Comparison of ENCODE assay signal across 8 mouse cellular contexts in genomic region chr7:29316976-29317375, GRCm38 (mm10). TPM values are rescaled to one million over a fixed set of nuclear protein-coding genes. Genes with fewer than 3 reads are reported as not detected.
DNase-seq lines count a peak whose midpoint lies in the region; ATAC-seq and TF ChIP-seq lines count a peak whose summit lies in the region.
"Had no signal": no experiment of that assay in that cellular context is flagged by ENCODE, and none has a peak within 500 bp of the region (broad histone marks: within the 10 kb centered on the region; RNA-seq: fewer than 3 reads in every experiment).

No protein-coding gene starts in this region.

- H3K4me3 ChIP-seq in ES-E14 (ENCODE audit: insufficient read depth in 1 of 2, low read depth in 1 of 2, low read length in 2 of 2, poor library complexity in 1 of 2, severe bottlenecking in 1 of 2), result 0 out of 4 replicates have a peak overlapping the region, but pooled peaks of 1 of the 2 experiments have one; percentile 22
- no peak overlapping the region for H3K4me3 ChIP-seq in embryonic facial prominence, embryonic 12.5 days
- peak overlapping the region; percentile 0; the same call in 1 of the 2 replicates for H3K4me3 ChIP-seq in intestine, embryonic 14.5 days (ENCODE audit: low read depth, low read length)
- no peak overlapping the region for H3K4me3 ChIP-seq in lung, postnatal 0 days (ENCODE audit: low read depth, low read length)

- peaks cover 16 to 65% of the 10 kb centered on the region in 2 experiments for H3K4me1 ChIP-seq in ES-E14 (ENCODE audit: control insufficient read depth in 2 of 2, insufficient read depth in 2 of 2, low read length in 2 of 2, poor library complexity in 1 of 2)
- peaks cover 81% of the 10 kb centered on the region for H3K4me1 ChIP-seq in embryonic facial prominence, embryonic 12.5 days
- peaks cover 48% of the 10 kb centered on the region for H3K4me1 ChIP-seq in intestine, embryonic 14.5 days (replicated peaks; ENCODE audit: control insufficient read depth, insufficient read depth, low read length)
- peaks cover 12% of the 10 kb centered on the region; the same call in 1 of the 2 replicates for H3K4me1 ChIP-seq in lung, postnatal 0 days (ENCODE audit: insufficient read depth, low read depth, low read length)

- peak; percentile 41 for DNase-seq in 3T3-L1 (ENCODE audit: low read depth, low spot score)
- no peak for DNase-seq in ES-E14 (ENCODE audit: low read depth, low spot score)
- DNase-seq in intestine, embryonic 14.5 days (ENCODE audit: low spot score), result no peak
- DNase-seq in lung, postnatal 0 days (ENCODE audit: low spot score), result peak; percentile 69
- DNase-seq in right cerebral cortex, postnatal 36 days (ENCODE audit: low spot score in 2 of 2), result peak; percentile 65
- no peak for DNase-seq in kidney, adult 18-20 months

- no peaks in the 10 kb centered on the region for H3K27me3 ChIP-seq in embryonic facial prominence, embryonic 12.5 days
- H3K27me3 ChIP-seq in intestine, embryonic 14.5 days (replicated peaks; ENCODE audit: control insufficient read depth, insufficient read depth, low read length), result no peaks in the 10 kb centered on the region
- H3K27me3 ChIP-seq in lung, postnatal 0 days (replicated peaks; ENCODE audit: insufficient read depth, low read length), result no peaks in the 10 kb centered on the region

- TF ChIP-seq CTCF in lung, postnatal 0 days (IDR thresholded peaks at IDR 0.05), result peak; percentile 45; the same call in 1 of the 2 replicates

- WGBS in embryonic facial prominence, embryonic 12.5 days, result 4% methylated on average over 10 of the region's 10 CpGs
- WGBS in intestine, embryonic 14.5 days, result 3% methylated on average over 10 of the region's 10 CpGs
- 13% methylated on average over 10 of the region's 10 CpGs for WGBS in lung, postnatal 0 days

- H3K36me3 ChIP-seq in ES-E14 (ENCODE audit: control insufficient read depth, insufficient read depth, low read length, poor library complexity, severe bottlenecking), result 0 out of 2 replicates have a peak, but pooled peaks cover 3% of the 10 kb centered on the region
- H3K36me3 ChIP-seq in embryonic facial prominence, embryonic 12.5 days, result no peaks in the 10 kb centered on the region
- no peaks in the 10 kb centered on the region for H3K36me3 ChIP-seq in intestine, embryonic 14.5 days (ENCODE audit: control insufficient read depth, insufficient read depth, low read length)
- no peaks in the 10 kb centered on the region for H3K36me3 ChIP-seq in lung, postnatal 0 days (ENCODE audit: insufficient read depth, low read length)

- H3K4me2 ChIP-seq in embryonic facial prominence, embryonic 12.5 days (replicated peaks), result peak overlapping the region; percentile 44
- peak overlapping the region; percentile 49 for H3K4me2 ChIP-seq in intestine, embryonic 14.5 days (ENCODE audit: low read length)
- no peak overlapping the region for H3K4me2 ChIP-seq in lung, postnatal 0 days (replicated peaks; ENCODE audit: low read depth, low read length)

- ATAC-seq in embryonic facial prominence, embryonic 12.5 days (ENCODE audit: insufficient number of reproducible peaks, insufficient read depth, low FRiP score, low TSS enrichment), result peak; percentile 22; the same call in 1 of the 2 replicates
- ATAC-seq in intestine, embryonic 14.5 days (replicated peaks; ENCODE audit: low FRiP score, low TSS enrichment, low read depth), result peak; percentile 34
- ATAC-seq in lung, postnatal 0 days, result peak; percentile 37

- H3K9ac ChIP-seq in ES-E14 (ENCODE audit: insufficient read depth, low read depth, low read length, poor library complexity, severe bottlenecking), result peak overlapping the region; percentile 49; the same call in 1 of the 2 replicates
- H3K9ac ChIP-seq in embryonic facial prominence, embryonic 12.5 days, result no peak overlapping the region
- H3K9ac ChIP-seq in intestine, embryonic 14.5 days (ENCODE audit: low read length), result peak overlapping the region; percentile 13; the same call in 1 of the 2 replicates
- 0 out of 2 replicates have a peak overlapping the region, but pooled peaks have one; percentile 29 for H3K9ac ChIP-seq in lung, postnatal 0 days (replicated peaks; ENCODE audit: low read depth)
- H3K9ac ChIP-seq: liver, embryonic 14.5 days had no signal

- in situ Hi-C loops in ES-E14 (cut with MboI; ENCODE audit: low sequenced_read_pairs in 2 of 2, unreplicated experiment in 2 of 2), result no loop called here

- H3K27ac ChIP-seq in ES-E14 (ENCODE audit: insufficient read depth, low read depth, low read length, poor library complexity, severe bottlenecking), result peak overlapping the region; percentile 79
- peak overlapping the region; percentile 95 for H3K27ac ChIP-seq in embryonic facial prominence, embryonic 12.5 days
- peak overlapping the region; percentile 92 for H3K27ac ChIP-seq in intestine, embryonic 14.5 days (ENCODE audit: low read depth)
- 0 out of 2 replicates have a peak overlapping the region, but pooled peaks have one; percentile 20 for H3K27ac ChIP-seq in lung, postnatal 0 days (ENCODE audit: low read length)
- H3K27ac ChIP-seq: liver, embryonic 14.5 days had no signal

- TF ChIP-seq EP300 in lung, postnatal 0 days (IDR thresholded peaks at IDR 0.05), result no peak

- H3K9me3 ChIP-seq in ES-E14 (ENCODE audit: control insufficient read depth, insufficient read depth, low read depth, low read length), result no peaks in the 10 kb centered on the region
- no peaks in the 10 kb centered on the region for H3K9me3 ChIP-seq in embryonic facial prominence, embryonic 12.5 days
- no peaks in the 10 kb centered on the region for H3K9me3 ChIP-seq in intestine, embryonic 14.5 days (ENCODE audit: control insufficient read depth, low read length)
- H3K9me3 ChIP-seq in lung, postnatal 0 days (ENCODE audit: low read length), result no peaks in the 10 kb centered on the region

TF ChIP-seq in ES-E14, 5 proteins besides CTCF, POLR2A, EP300 and RAD21:
- TF ChIP-seq HCFC1 (IDR thresholded peaks at IDR 0.05; ENCODE audit: borderline replicate concordance, insufficient read depth, low read length), result no peak
- TF ChIP-seq CHD2 (IDR thresholded peaks at IDR 0.05; ENCODE audit: low read depth, low read length), result no peak
- no peak for TF ChIP-seq MAFK (IDR thresholded peaks at IDR 0.05; ENCODE audit: insufficient read depth, low read depth, low read length)
- TF ChIP-seq ZNF384 (IDR thresholded peaks at IDR 0.05; ENCODE audit: low read depth, low read length), result peak; percentile 96
- TF ChIP-seq ZC3H11A (IDR thresholded peaks at IDR 0.05; ENCODE audit: borderline replicate concordance, low read depth, low read length), result no peak
TF ChIP-seq in ES-E14: peak in this region for 1.

RNA-seq across cellular contexts. Expression of gene Dpf1, which starts 13.2 kb away (rescaled TPM):
- 18.0 and 20.0 TPM in 2 replicates for total RNA-seq in ES-E14 (2012; rRNA removed)
- 25.7 and 27.9 TPM in 2 replicates for polyA plus RNA-seq in embryonic facial prominence, embryonic 12.5 days (2016; fragmentation: Nextera tagmentation; extraction: Ambion mirVana)
- polyA plus RNA-seq in intestine, embryonic 14.5 days (2014; fragmentation: Nextera tagmentation; extraction: Ambion mirVana), result 7.4 and 8.8 TPM in 2 replicates
- polyA plus RNA-seq in lung, postnatal 0 days (2015; fragmentation: Nextera tagmentation; extraction: Ambion mirVana), result 2.0 and 2.5 TPM in 2 replicates

RNA-seq across cellular contexts. Expression of gene Ppp1r14a, which starts 27.9 kb away (rescaled TPM):
- 10.6 and 11.2 TPM in 2 replicates for total RNA-seq in ES-E14 (2012; rRNA removed)
- 17.1 and 19.6 TPM in 2 replicates for polyA plus RNA-seq in embryonic facial prominence, embryonic 12.5 days (2016; fragmentation: Nextera tagmentation; extraction: Ambion mirVana)
- 59.7 and 66.5 TPM in 2 replicates for polyA plus RNA-seq in intestine, embryonic 14.5 days (2014; fragmentation: Nextera tagmentation; extraction: Ambion mirVana)
- 222 and 246 TPM in 2 replicates for polyA plus RNA-seq in lung, postnatal 0 days (2015; fragmentation: Nextera tagmentation; extraction: Ambion mirVana)

RNA-seq across cellular contexts. Expression of gene Spint2, which starts 35.3 kb away (rescaled TPM):
- 202 and 424 TPM in 2 replicates for total RNA-seq in ES-E14 (2012; rRNA removed)
- 94.0 and 104 TPM in 2 replicates for polyA plus RNA-seq in embryonic facial prominence, embryonic 12.5 days (2016; fragmentation: Nextera tagmentation; extraction: Ambion mirVana)
- polyA plus RNA-seq in intestine, embryonic 14.5 days (2014; fragmentation: Nextera tagmentation; extraction: Ambion mirVana), result 470 and 522 TPM in 2 replicates
- polyA plus RNA-seq in lung, postnatal 0 days (2015; fragmentation: Nextera tagmentation; extraction: Ambion mirVana), result 429 and 453 TPM in 2 replicates

Comparison
In these comparisons a context has a peak if more than half of its experiments do, and no peak if none do; other contexts are left out.
1. DNase-seq: peak in 3T3-L1 (single experiment), lung, postnatal 0 days (single experiment) and right cerebral cortex, postnatal 36 days (2 of 2); none in ES-E14 (single experiment), intestine, embryonic 14.5 days (single experiment) and kidney, adult 18-20 months (single experiment).
2. H3K27ac ChIP-seq: peak in every context shown above with its lines; median percentile 95 in embryonic facial prominence, embryonic 12.5 days; 92 in intestine, embryonic 14.5 days; 79 in ES-E14; 20 in lung, postnatal 0 days.
3. Peak in every context shown above with its lines, with median percentiles within 50 percentile points of each other: ATAC-seq.